Mouse (Mus musculus) CH12.LX (cell line): ENCODE data around the gene D630003M21Rik. TPM values are rescaled to one million over a fixed set of nuclear protein-coding genes. Genes with fewer than 3 reads are reported as not detected.

Experiments used
- DNase-seq: peaks from one replicate; pipeline ENCODE4 v3.0.0-alpha.2; 2013; ENCODE audit errors: extremely low read depth
- H3K27ac ChIP-seq: 2 replicates; pipeline ENCODE4 v1.5.1; 2012; ENCODE audit warnings: low read depth, mild to moderate bottlenecking, control low read depth, moderate library complexity; ENCODE audit not compliant: insufficient read depth
- H3K27me3 ChIP-seq: replicated peaks from 2 replicates; pipeline ENCODE3; 2012; ENCODE audit warnings: inconsistent platforms
- H3K36me3 ChIP-seq, 2 experiments: replicated peaks in 1 of 2; 2 replicates each; pipeline versions ENCODE3 to v1.6.1; 2012; ENCODE audit warnings: inconsistent platforms in 1 of 2, low read length in 1 of 2, mild to moderate bottlenecking in 1 of 2, mixed read lengths in 1 of 2, moderate library complexity in 1 of 2; ENCODE audit not compliant: control insufficient read depth in 1 of 2, insufficient read depth in 1 of 2
- H3K4me1 ChIP-seq, 2 experiments: 2 replicates each; pipeline ENCODE4 v1.6.1; 2012; ENCODE audit warnings: inconsistent platforms in 1 of 2, moderate library complexity in 1 of 2; ENCODE audit not compliant: insufficient read depth in 2 of 2, control insufficient read depth in 1 of 2
- H3K4me2 ChIP-seq: 2 replicates; pipeline ENCODE4 v1.6.1; 2012; ENCODE audit warnings: low read depth, mild to moderate bottlenecking, control low read depth; ENCODE audit not compliant: poor library complexity, insufficient read depth, severe bottlenecking
- H3K4me3 ChIP-seq, 3 experiments: fragments of 150-350 bp in 1 of 3; sonication (generic) in 1 of 3; replicated peaks in 1 of 3; 2 replicates each; pipeline versions ENCODE3 to v1.5.1; 2011 to 2012; ENCODE audit warnings: low read depth in 2 of 3, low read length in 2 of 3, mild to moderate bottlenecking in 2 of 3, moderate library complexity in 2 of 3, control low read depth in 1 of 3, improper control_type of control experiment in 1 of 3, inconsistent platforms in 1 of 3, mixed read lengths in 1 of 3; ENCODE audit not compliant: poor library complexity in 1 of 3
- H3K79me2 ChIP-seq: replicated peaks from 2 replicates; pipeline ENCODE4 v1.6.1; 2012; ENCODE audit warnings: mild to moderate bottlenecking, moderate library complexity; ENCODE audit not compliant: control insufficient read depth, poor library complexity, insufficient read depth, severe bottlenecking; ENCODE audit errors: extremely low read depth
- H3K9ac ChIP-seq: 2 replicates; pipeline ENCODE4 v1.6.1; 2012; ENCODE audit warnings: low read depth, mild to moderate bottlenecking, control low read depth, moderate library complexity; ENCODE audit not compliant: insufficient read depth
- H3K9me3 ChIP-seq: replicated peaks from 2 replicates; pipeline ENCODE3; 2012; ENCODE audit warnings: low read length, inconsistent platforms, mixed read lengths
- CTCF ChIP-seq, 2 experiments: IDR thresholded peaks in 1 of 2; conservative IDR thresholded peaks in 1 of 2; 2 replicates each; pipeline ENCODE4 v1.5.1; 2011 to 2012; ENCODE audit warnings: low read depth in 2 of 2, low read length in 2 of 2, improper control_type of control experiment in 1 of 2, inconsistent platforms in 1 of 2, mild to moderate bottlenecking in 1 of 2, moderate library complexity in 1 of 2
- E2F4 ChIP-seq: IDR thresholded peaks from 2 replicates; pipeline ENCODE4 v1.6.1; 2011; ENCODE audit warnings: low read depth, low read length, improper control_type of control experiment; ENCODE audit not compliant: insufficient replicate concordance
- EP300 ChIP-seq: IDR thresholded peaks from 2 replicates; pipeline ENCODE4 v1.6.1; 2011; ENCODE audit warnings: low read length, improper control_type of control experiment
- GABPA ChIP-seq: IDR thresholded peaks from 2 replicates; pipeline ENCODE4 v1.6.1; 2012; ENCODE audit warnings: low read depth, low read length, improper control_type of control experiment, inconsistent platforms; ENCODE audit not compliant: insufficient replicate concordance
- IRF4 ChIP-seq: IDR thresholded peaks from 2 replicates; pipeline ENCODE4 v1.6.1; 2014; ENCODE audit warnings: low read depth, mild to moderate bottlenecking, inconsistent platforms, low read length, improper control_type of control experiment
- JUN ChIP-seq: IDR thresholded peaks from 2 replicates; pipeline ENCODE4 v1.6.1; 2011; ENCODE audit warnings: low read depth, mild to moderate bottlenecking, low read length, improper control_type of control experiment, moderate library complexity; ENCODE audit not compliant: insufficient read depth
- KAT2A ChIP-seq: IDR thresholded peaks from 2 replicates; pipeline ENCODE4 v1.6.1; 2012; ENCODE audit warnings: low read length, improper control_type of control experiment, inconsistent platforms; ENCODE audit not compliant: insufficient replicate concordance
- MAFK ChIP-seq: IDR thresholded peaks from 2 replicates; pipeline ENCODE4 v1.6.1; 2011; ENCODE audit warnings: low read length, improper control_type of control experiment; ENCODE audit not compliant: insufficient replicate concordance
- MEF2A ChIP-seq: IDR thresholded peaks from 2 replicates; pipeline ENCODE4 v1.6.1; 2014; ENCODE audit warnings: low read depth, mild to moderate bottlenecking, inconsistent platforms, low read length, improper control_type of control experiment, borderline replicate concordance
- MXI1 ChIP-seq: IDR thresholded peaks from 2 replicates; pipeline ENCODE4 v1.6.1; 2011; ENCODE audit warnings: mild to moderate bottlenecking, low read depth, low read length, improper control_type of control experiment
- PAX5 ChIP-seq: IDR thresholded peaks from 2 replicates; pipeline ENCODE4 v1.6.1; 2012; ENCODE audit warnings: low read length, inconsistent platforms, mixed read lengths
- POLR2A ChIP-seq: IDR thresholded peaks from 2 replicates; pipeline ENCODE4 v1.6.1; 2011; ENCODE audit warnings: low read depth, mild to moderate bottlenecking, improper control_type of control experiment, low read length
- RAD21 ChIP-seq: IDR thresholded peaks from 2 replicates; pipeline ENCODE4 v1.6.1; 2011; ENCODE audit warnings: low read depth, mild to moderate bottlenecking, low read length, improper control_type of control experiment, moderate library complexity
- RCOR1 ChIP-seq: conservative IDR thresholded peaks from 2 replicates; pipeline ENCODE4 v1.6.1; 2012; ENCODE audit warnings: low read depth, mild to moderate bottlenecking, inconsistent platforms, low read length, improper control_type of control experiment
- USF1 ChIP-seq: IDR thresholded peaks from 2 replicates; pipeline ENCODE4 v1.6.1; 2014; ENCODE audit warnings: low read depth, mild to moderate bottlenecking, inconsistent platforms, low read length, improper control_type of control experiment
- USF2 ChIP-seq: conservative IDR thresholded peaks from 2 replicates; pipeline ENCODE4 v1.6.1; 2011; ENCODE audit warnings: low read depth, low read length, improper control_type of control experiment
- ZC3H11A ChIP-seq: IDR thresholded peaks from 2 replicates; pipeline ENCODE4 v1.6.1; 2012; ENCODE audit warnings: low read depth, mild to moderate bottlenecking, inconsistent platforms, low read length, improper control_type of control experiment
- ZMIZ1 ChIP-seq: IDR thresholded peaks from 2 replicates; pipeline ENCODE4 v1.6.1; 2012; ENCODE audit warnings: low read depth, mild to moderate bottlenecking, inconsistent platforms, low read length, improper control_type of control experiment
- ZNF384 ChIP-seq: IDR thresholded peaks from 2 replicates; pipeline ENCODE4 v1.6.1; 2012; ENCODE audit warnings: low read depth, low read length, improper control_type of control experiment, inconsistent platforms
- dilution Hi-C: fragments of 300-500 bp; cut with MboI; formaldehyde crosslinking; loops from 2 replicates; pipeline ENCODE4 v1.14.3; 2020; ENCODE audit warnings: low sequenced_read_pairs; ENCODE audit not compliant: extremely low pct_unique_long_range_greater_than_20kb, extremely low pct_ligation_motif_present
- in situ Hi-C: fragments of 300-500 bp; cut with MboI; formaldehyde crosslinking; loops from 3 replicates; pipeline ENCODE4 v1.14.3; 2019; ENCODE audit warnings: low sequenced_read_pairs, low pct_ligation_motif_present, low pct_unique_long_range_greater_than_20kb, mixed read lengths
- polyA plus RNA-seq: library from polyadenylated mRNA; unstranded; fragments of >175 nt; gene quantifications from 2 replicates; pipeline ENCODE4 v1.2.1, GENCODE M21; 2012; ENCODE audit warnings: low read depth; ENCODE audit not compliant: insufficient read length
- total RNA-seq, 2 experiments: library from RNA; depleted of rRNA; stranded (reverse); fragments of 300-350 nt in 1 of 2; fragments of >200 nt in 1 of 2; gene quantifications; 2 replicates each; pipeline ENCODE4 v1.2.3; 2012 to 2014

The D630003M21Rik gene
- total and polyA plus RNA-seq, 3 experiments: 0.23 to 1.4 (median 0.93) TPM

GRCm38 (mm10) chr2:158139628-158140027 lies 89.4 kb downstream of the D630003M21Rik start:
- Histone ChIP-seq H3K4me2 (no peak overlapping the region), H3K4me1 (peaks cover 0 to 14% of the 10 kb centered on the region in 2 experiments; a peak in 2 of 4 replicates), H3K79me2 (no peaks in the 10 kb centered on the region), H3K27ac (no peak overlapping the region), H3K9ac (no peak overlapping the region), H3K9me3 (no peaks in the 10 kb centered on the region), H3K4me3 (no peak overlapping the region), H3K27me3 (peaks cover 66% of the 10 kb centered on the region), H3K36me3 (no peaks in the 10 kb centered on the region)
- no peak for DNase-seq
- TF ChIP-seq ZC3H11A: no peak
- no peak for TF ChIP-seq POLR2A
- TF ChIP-seq PAX5: no peak
- no peak for TF ChIP-seq EP300
- TF ChIP-seq MEF2A: no peak
- TF ChIP-seq KAT2A: no peak
- no peak for TF ChIP-seq GABPA
- TF ChIP-seq RCOR1: no peak
- no peak for TF ChIP-seq ZNF384
- TF ChIP-seq E2F4: no peak
- TF ChIP-seq CTCF (conservative IDR thresholded peaks at IDR 0.05 in 1 of 2, IDR thresholded peaks at IDR 0.05 in 1 of 2; ENCODE audit: low read depth in 2 of 2, low read length in 2 of 2): no peak
- no peak for TF ChIP-seq JUN
- no peak for TF ChIP-seq USF2
- TF ChIP-seq ZMIZ1: no peak
- TF ChIP-seq MXI1: no peak
- TF ChIP-seq IRF4: no peak
- TF ChIP-seq RAD21: no peak
- TF ChIP-seq MAFK: no peak
- in situ Hi-C loops: no loop called here
- dilution Hi-C loops: no loop called here

- dilution Hi-C loops: no loop called here
- H3K4me1 ChIP-seq: peaks cover 0 to 14% of the 10 kb centered on the region in 2 experiments; a peak in 2 of 4 replicates
- no peaks in the 10 kb centered on the region for H3K9me3 ChIP-seq
- DNase-seq: no peak
- in situ Hi-C loops: no loop called here
- H3K4me3 ChIP-seq: no peak overlapping the region
- H3K27ac ChIP-seq: no peak overlapping the region
- no peak overlapping the region for H3K9ac ChIP-seq
- no peak for TF ChIP-seq KAT2A
- TF ChIP-seq USF1: no peak
- peaks cover 64% of the 10 kb centered on the region for H3K27me3 ChIP-seq
- no peaks in the 10 kb centered on the region for H3K36me3 ChIP-seq
- no peaks in the 10 kb centered on the region for H3K79me2 ChIP-seq
- no peak overlapping the region for H3K4me2 ChIP-seq
These were observed 90.2 kb downstream of the D630003M21Rik start for GRCm38 (mm10) chr2:158138778-158139177.
